In the genomic region with DNA sequence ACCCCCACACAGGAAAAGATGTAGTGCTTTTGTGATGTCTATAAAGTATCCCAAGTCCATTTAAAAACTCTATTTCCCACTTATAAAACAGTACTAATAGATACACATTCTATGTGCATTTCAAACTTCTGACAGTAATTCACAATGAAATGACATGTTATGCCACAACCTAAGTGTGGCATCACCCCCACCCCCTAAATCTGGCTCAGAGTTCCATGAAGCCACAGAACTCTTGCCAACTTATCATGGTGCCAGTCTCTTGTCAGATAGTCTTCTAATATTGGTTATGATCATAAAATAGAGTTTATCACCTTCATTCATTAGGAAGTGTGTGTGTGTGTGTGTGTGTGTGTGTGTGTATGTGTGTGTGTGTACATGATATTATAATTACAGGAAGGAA, we compare ENCODE assay signal across 21 mouse cellular contexts. TPM values are rescaled to one million over a fixed set of nuclear protein-coding genes. Genes with fewer than 3 reads are reported as not detected.
DNase-seq lines count a peak whose midpoint lies in the region; ATAC-seq lines count a peak whose summit lies in the region.
"Had no signal": no experiment of that assay in that cellular context is flagged by ENCODE, and none has a peak within 500 bp of the region (broad histone marks: within the 10 kb centered on the region; RNA-seq: fewer than 3 reads in every experiment).

No protein-coding gene starts in this region.

- peaks cover 20% of the 10 kb centered on the region for H3K4me1 ChIP-seq in forebrain, embryonic 14.5 days (ENCODE audit: control insufficient read depth, insufficient read depth, low read length)
- H3K4me1 ChIP-seq in forebrain, embryonic 10.5 days, result peaks cover 49% of the 10 kb centered on the region
- H3K4me1 ChIP-seq in midbrain, embryonic 14.5 days (ENCODE audit: control insufficient read depth, insufficient read depth, low read length), result peaks cover 22% of the 10 kb centered on the region
- peaks cover 22% of the 10 kb centered on the region for H3K4me1 ChIP-seq in midbrain, embryonic 15.5 days
- H3K4me1 ChIP-seq in hindbrain, embryonic 13.5 days (replicated peaks), result peaks cover 55% of the 10 kb centered on the region
- peaks cover 39% of the 10 kb centered on the region for H3K4me1 ChIP-seq in neural tube, embryonic 15.5 days
- H3K4me1 ChIP-seq: liver, embryonic 13.5 days had no signal

- H3K36me3 ChIP-seq in forebrain, embryonic 14.5 days (ENCODE audit: control insufficient read depth, insufficient read depth, low read length), result no peaks in the 10 kb centered on the region
- no peaks in the 10 kb centered on the region for H3K36me3 ChIP-seq in forebrain, embryonic 10.5 days (replicated peaks)
- no peaks in the 10 kb centered on the region for H3K36me3 ChIP-seq in midbrain, embryonic 14.5 days (ENCODE audit: control insufficient read depth, insufficient read depth, low read length)
- H3K36me3 ChIP-seq in midbrain, embryonic 15.5 days (replicated peaks), result no peaks in the 10 kb centered on the region
- H3K36me3 ChIP-seq in hindbrain, embryonic 13.5 days, result no peaks in the 10 kb centered on the region
- no peaks in the 10 kb centered on the region for H3K36me3 ChIP-seq in neural tube, embryonic 15.5 days
- H3K36me3 ChIP-seq: embryonic facial prominence, embryonic 12.5 days; heart, embryonic 12.5 days; liver, embryonic 13.5 days had no signal

- peak; percentile 51 for DNase-seq in forebrain, embryonic 14.5 days (ENCODE audit: low spot score)
- DNase-seq in forebrain, embryonic 10.5 days (ENCODE audit: extremely low spot score, low spot score), result no peak
- DNase-seq in midbrain, embryonic 14.5 days, result no peak
- DNase-seq in adrenal gland, adult (ENCODE audit: inconsistent age in 2 of 2, low spot score in 1 of 2), result no peak
- DNase-seq in heart, adult 18-20 months, result no peak
- DNase-seq: adrenal gland, postnatal 25 days; cerebellum, adult 11 months; cerebellum, adult 9-11 months; heart, postnatal 10 days; liver, embryonic 13.5 days; lung, adult 2 months; lung, postnatal 14 days; thymus, postnatal 14 days had no signal

- no peak overlapping the region for H3K27ac ChIP-seq in forebrain, embryonic 14.5 days (ENCODE audit: low read depth, low read length)
- no peak overlapping the region for H3K27ac ChIP-seq in forebrain, embryonic 10.5 days
- H3K27ac ChIP-seq in midbrain, embryonic 14.5 days (replicated peaks; ENCODE audit: low read depth, low read length), result no peak overlapping the region
- no peak overlapping the region for H3K27ac ChIP-seq in midbrain, embryonic 15.5 days
- no peak overlapping the region for H3K27ac ChIP-seq in hindbrain, embryonic 13.5 days
- H3K27ac ChIP-seq in neural tube, embryonic 15.5 days (replicated peaks), result no peak overlapping the region
- H3K27ac ChIP-seq: embryonic facial prominence, embryonic 12.5 days; layer of hippocampus, adult 2 months; liver, embryonic 13.5 days had no signal

- peak overlapping the region; percentile 73; the same call in 1 of the 2 replicates for H3K4me2 ChIP-seq in forebrain, embryonic 14.5 days (ENCODE audit: low read length)
- peak overlapping the region; percentile 56; the same call in 1 of the 2 replicates for H3K4me2 ChIP-seq in midbrain, embryonic 14.5 days (ENCODE audit: low read length)
- H3K4me2 ChIP-seq in midbrain, embryonic 15.5 days, result no peak overlapping the region
- H3K4me2 ChIP-seq in hindbrain, embryonic 13.5 days, result peak overlapping the region; percentile 83
- peak overlapping the region; percentile 75; the same call in 1 of the 2 replicates for H3K4me2 ChIP-seq in neural tube, embryonic 15.5 days
- H3K4me2 ChIP-seq: embryonic facial prominence, embryonic 12.5 days; heart, embryonic 12.5 days; liver, embryonic 13.5 days had no signal

- no peak overlapping the region for H3K9ac ChIP-seq in forebrain, embryonic 14.5 days (ENCODE audit: low read length)
- no peak overlapping the region for H3K9ac ChIP-seq in midbrain, embryonic 14.5 days (replicated peaks; ENCODE audit: low read length)
- H3K9ac ChIP-seq in midbrain, embryonic 15.5 days, result no peak overlapping the region
- H3K9ac ChIP-seq in hindbrain, embryonic 13.5 days, result no peak overlapping the region
- no peak overlapping the region for H3K9ac ChIP-seq in neural tube, embryonic 15.5 days (replicated peaks)
- H3K9ac ChIP-seq: embryonic facial prominence, embryonic 12.5 days; heart, embryonic 12.5 days; liver, embryonic 13.5 days had no signal

- H3K27me3 ChIP-seq in forebrain, embryonic 14.5 days (replicated peaks; ENCODE audit: control insufficient read depth, insufficient read depth, low read length), result no peaks in the 10 kb centered on the region
- peaks cover 38% of the 10 kb centered on the region for H3K27me3 ChIP-seq in forebrain, embryonic 10.5 days (ENCODE audit: poor library complexity, severe bottlenecking)
- H3K27me3 ChIP-seq in midbrain, embryonic 14.5 days (ENCODE audit: control insufficient read depth, insufficient read depth, low read length), result no peaks in the 10 kb centered on the region
- H3K27me3 ChIP-seq in midbrain, embryonic 15.5 days (replicated peaks), result no peaks in the 10 kb centered on the region
- H3K27me3 ChIP-seq in hindbrain, embryonic 13.5 days, result no peaks in the 10 kb centered on the region
- no peaks in the 10 kb centered on the region for H3K27me3 ChIP-seq in neural tube, embryonic 15.5 days (replicated peaks)

- H3K9me3 ChIP-seq in forebrain, embryonic 14.5 days (replicated peaks; ENCODE audit: control insufficient read depth, low read length), result no peaks in the 10 kb centered on the region
- no peaks in the 10 kb centered on the region for H3K9me3 ChIP-seq in forebrain, embryonic 10.5 days
- no peaks in the 10 kb centered on the region for H3K9me3 ChIP-seq in midbrain, embryonic 14.5 days (ENCODE audit: control insufficient read depth, low read length)
- no peaks in the 10 kb centered on the region for H3K9me3 ChIP-seq in midbrain, embryonic 15.5 days
- H3K9me3 ChIP-seq in hindbrain, embryonic 13.5 days, result no peaks in the 10 kb centered on the region
- H3K9me3 ChIP-seq in neural tube, embryonic 15.5 days (replicated peaks), result no peaks in the 10 kb centered on the region
- H3K9me3 ChIP-seq: embryonic facial prominence, embryonic 12.5 days; heart, embryonic 12.5 days; liver, embryonic 13.5 days had no signal

- ATAC-seq in forebrain, embryonic 14.5 days, result no peak
- ATAC-seq in midbrain, embryonic 14.5 days (ENCODE audit: low FRiP score, low TSS enrichment), result no peak
- no peak for ATAC-seq in midbrain, embryonic 15.5 days (replicated peaks)
- no peak for ATAC-seq in hindbrain, embryonic 13.5 days (ENCODE audit: low FRiP score)
- ATAC-seq in neural tube, embryonic 15.5 days (ENCODE audit: low FRiP score), result no peak
- ATAC-seq: intestine, postnatal 0 days had no signal

- no peak overlapping the region for H3K4me3 ChIP-seq in forebrain, embryonic 14.5 days (ENCODE audit: low read depth, low read length)
- no peak overlapping the region for H3K4me3 ChIP-seq in forebrain, embryonic 10.5 days
- no peak overlapping the region for H3K4me3 ChIP-seq in midbrain, embryonic 14.5 days (replicated peaks; ENCODE audit: low read depth, low read length)
- H3K4me3 ChIP-seq in midbrain, embryonic 15.5 days, result no peak overlapping the region
- no peak overlapping the region for H3K4me3 ChIP-seq in hindbrain, embryonic 13.5 days
- no peak overlapping the region for H3K4me3 ChIP-seq in neural tube, embryonic 15.5 days (replicated peaks)
- H3K4me3 ChIP-seq: embryonic facial prominence, embryonic 12.5 days; erythroblast, embryonic 14.5 days; heart, embryonic 12.5 days; layer of hippocampus, adult 2 months; liver, embryonic 13.5 days had no signal

RNA-seq across cellular contexts. Expression of a gene that starts 3.2 kb away (rescaled TPM):
- 38.2 and 39.9 TPM in 2 replicates for polyA plus RNA-seq in forebrain, embryonic 14.5 days (2014; fragmentation: Nextera tagmentation; extraction: Ambion mirVana)
- 19.6 and 21.2 TPM in 2 replicates for polyA plus RNA-seq in forebrain, embryonic 10.5 days (2016; fragmentation: Nextera tagmentation; extraction: Ambion mirVana)
- 15.3 and 21.7 TPM in 2 replicates for polyA plus RNA-seq in midbrain, embryonic 14.5 days (2014; fragmentation: Nextera tagmentation; extraction: Ambion mirVana)
- polyA plus RNA-seq in midbrain, embryonic 15.5 days (2015; fragmentation: Nextera tagmentation; extraction: Ambion mirVana), result 16.9 and 19.9 TPM in 2 replicates
- 31.4 and 31.7 TPM in 2 replicates for polyA plus RNA-seq in hindbrain, embryonic 13.5 days (2015; fragmentation: Nextera tagmentation; extraction: Ambion mirVana)
- polyA plus RNA-seq in neural tube, embryonic 15.5 days (2015; fragmentation: Nextera tagmentation; extraction: Ambion mirVana), result 19.8 and 20.0 TPM in 2 replicates
- 10 to 100 TPM; 11.7 to 15.8 TPM for total RNA-seq in heart, adult 18-20 months (2021)
- polyA plus RNA-seq: erythroblast, embryonic 14.5 days had no signal
